Mouse (Mus musculus) ES-Bruce4 (cell line): Measurements from ENCODE around the gene Fem1a.

ENCODE experiments used
- CTCF ChIP-seq: IDR thresholded peaks from one replicate; pipeline ENCODE4 v1.8.1; 2011; ENCODE audit warnings: low read depth, low read length
- EP300 ChIP-seq: IDR thresholded peaks from 2 replicates; pipeline ENCODE4 v1.6.1; 2011; ENCODE audit warnings: low read depth, low read length; ENCODE audit not compliant: insufficient read depth
- POLR2A ChIP-seq: IDR thresholded peaks from one replicate; pipeline ENCODE4 v1.8.1; 2011; ENCODE audit warnings: low read length; ENCODE audit not compliant: insufficient read depth

DNA sequence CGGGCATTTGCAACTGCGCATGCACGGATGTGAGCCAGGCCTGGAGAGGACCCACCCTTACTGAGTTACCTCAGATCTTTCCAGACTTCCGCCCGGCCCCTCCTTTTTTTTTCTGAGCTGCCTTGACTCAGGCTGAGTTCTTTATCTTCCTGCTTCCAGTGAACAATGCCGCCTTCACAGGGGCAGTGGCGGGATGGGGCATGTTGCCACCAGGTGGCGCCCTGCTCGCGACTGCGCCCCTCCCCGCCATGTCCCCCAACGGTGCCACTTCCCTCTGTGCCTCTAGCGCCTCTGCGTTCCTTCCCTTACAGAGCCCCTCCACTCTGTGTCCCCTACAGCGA is 34.5 kb downstream of the Fem1a start:
- TF ChIP-seq POLR2A (peak; percentile 62), EP300 (peak; percentile 76), CTCF (peak; percentile 95)
